Mouse (Mus musculus) C2C12 (cell line): ENCODE measurements around the gene Leng9.

Experiments used
- CTCF ChIP-seq: IDR thresholded peaks from one replicate; pipeline ENCODE4 v1.5.1; 2011; ENCODE audit not compliant: control insufficient read depth, insufficient read depth, insufficient read length
- MYOG ChIP-seq: IDR thresholded peaks from one replicate; pipeline ENCODE4 v1.6.1; 2011; ENCODE audit not compliant: control insufficient read depth, insufficient read length; ENCODE audit errors: extremely low read depth
- USF1 ChIP-seq: IDR thresholded peaks from one replicate; pipeline ENCODE4 v1.6.1; 2011; ENCODE audit warnings: low read depth, mild to moderate bottlenecking, control low read depth, moderate library complexity

GRCm38 (mm10) chr7:4124315-4124759 is 25.8 kb downstream of the Leng9 start:
- no peak for TF ChIP-seq CTCF
- no peak for TF ChIP-seq USF1
- TF ChIP-seq MYOG = no peak
